Mouse (Mus musculus) C2C12 (cell line): ENCODE data around the gene Taf1b. TPM values are rescaled to one million over a fixed set of nuclear protein-coding genes. Genes with fewer than 3 reads are reported as not detected.

Experiments
- H3K27me3 ChIP-seq: one replicate; pipeline ENCODE4 v1.6.1; 2011; ENCODE audit not compliant: control insufficient read depth, insufficient read depth, insufficient read length
- H3K36me3 ChIP-seq: one replicate; pipeline ENCODE4 v1.6.1; 2011; ENCODE audit not compliant: control insufficient read depth, insufficient read depth
- H3K4me3 ChIP-seq: one replicate; pipeline ENCODE4 v1.5.1; 2011; ENCODE audit warnings: mild to moderate bottlenecking, control low read depth; ENCODE audit not compliant: poor library complexity, insufficient read depth, severe bottlenecking
- H3K79me2 ChIP-seq: one replicate; pipeline ENCODE4 v1.6.1; 2011; ENCODE audit not compliant: control insufficient read depth, insufficient read depth
- H3K79me3 ChIP-seq: one replicate; pipeline ENCODE4 v1.6.1; 2011; ENCODE audit warnings: low read depth, control low read depth
- H3ac ChIP-seq: one replicate; pipeline ENCODE3; 2011; ENCODE audit warnings: low read depth; ENCODE audit not compliant: control insufficient read depth, insufficient read length
- CEBPB ChIP-seq: IDR thresholded peaks from one replicate; pipeline ENCODE4 v1.6.1; 2011; ENCODE audit warnings: low read depth, mild to moderate bottlenecking, control low read depth, moderate library complexity
- CTCF ChIP-seq: IDR thresholded peaks from one replicate; pipeline ENCODE4 v1.5.1; 2011; ENCODE audit not compliant: control insufficient read depth, insufficient read depth, insufficient read length
- FOSL1 ChIP-seq: IDR thresholded peaks from one replicate; pipeline ENCODE4 v1.8.0; 2011; ENCODE audit warnings: mild to moderate bottlenecking, low read length; ENCODE audit not compliant: poor library complexity, insufficient read depth, severe bottlenecking
- MAX ChIP-seq: IDR thresholded peaks from one replicate; pipeline ENCODE4 v1.6.1; 2011; ENCODE audit warnings: mild to moderate bottlenecking, control low read depth
- MYOD1 ChIP-seq: IDR thresholded peaks from one replicate; pipeline ENCODE4 v1.6.1; 2011; ENCODE audit warnings: low read depth; ENCODE audit not compliant: control insufficient read depth, insufficient read length
- MYOG ChIP-seq: IDR thresholded peaks from one replicate; pipeline ENCODE4 v1.6.1; 2011; ENCODE audit not compliant: control insufficient read depth, insufficient read length; ENCODE audit errors: extremely low read depth
- USF1 ChIP-seq: IDR thresholded peaks from one replicate; pipeline ENCODE4 v1.6.1; 2011; ENCODE audit warnings: low read depth, mild to moderate bottlenecking, control low read depth, moderate library complexity
- polyA plus RNA-seq: library from polyadenylated mRNA; unstranded; fragments of >200 nt; fragmentation: generic; extraction: Trizol; gene quantifications from one replicate; pipeline ENCODE4 v1.2.1, GENCODE M21; 2012; ENCODE audit warnings: missing spikeins

Taf1b gene
- polyA plus RNA-seq, 1 experiment, result 8.6 TPM

DNA sequence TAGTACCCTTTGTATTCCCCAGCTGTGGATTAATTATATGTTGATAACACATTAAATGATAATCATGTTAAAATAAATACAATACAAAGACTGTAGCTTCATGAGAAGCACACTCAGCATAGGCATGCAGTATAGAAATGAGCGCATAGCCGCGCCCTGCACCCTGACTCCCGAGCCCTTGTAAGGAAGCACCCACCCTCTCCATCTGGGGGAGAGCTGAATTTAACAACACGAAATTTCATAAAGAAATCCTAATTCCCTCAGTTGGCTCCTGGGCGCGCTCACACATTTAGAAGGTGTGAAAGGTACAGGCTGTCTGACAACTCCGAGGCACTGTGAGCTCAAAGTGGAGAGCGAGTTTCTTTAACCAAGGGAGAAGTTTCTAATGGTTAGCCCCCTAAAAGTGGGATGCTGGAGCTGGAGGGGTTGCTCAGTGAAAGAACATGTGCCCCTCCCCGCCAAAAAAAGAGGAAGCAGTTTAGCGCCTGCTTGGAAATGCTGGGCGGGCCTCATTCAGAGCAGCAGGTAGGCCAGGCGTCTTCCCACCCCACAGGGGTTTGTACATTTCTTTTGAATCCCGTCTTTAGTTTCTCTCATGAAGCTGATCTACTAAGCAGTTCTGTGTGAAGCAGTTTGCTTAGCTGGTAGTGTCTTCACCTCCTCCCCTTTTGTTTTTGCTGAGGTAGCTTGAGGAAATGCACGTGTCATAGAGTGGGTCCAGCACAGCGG, 43.4 kb downstream of the Taf1b start:
- H3ac ChIP-seq, result no peak overlapping the region
- no peaks in the 10 kb centered on the region for H3K27me3 ChIP-seq
- no peak overlapping the region for H3K4me3 ChIP-seq
- TF ChIP-seq CTCF, result no peak
- no peak for TF ChIP-seq MYOG
- no peak for TF ChIP-seq MAX
- no peaks in the 10 kb centered on the region for H3K79me2 ChIP-seq
- H3K36me3 ChIP-seq, result peaks cover 6% of the 10 kb centered on the region
- H3K79me3 ChIP-seq, result no peaks in the 10 kb centered on the region

- no peaks in the 10 kb centered on the region for H3K27me3 ChIP-seq
- H3ac ChIP-seq, result no peak overlapping the region
- peaks cover 6% of the 10 kb centered on the region for H3K36me3 ChIP-seq
- no peak for TF ChIP-seq MAX
- TF ChIP-seq CEBPB, result no peak
- TF ChIP-seq USF1, result no peak
- TF ChIP-seq MYOG, result no peak
- no peak for TF ChIP-seq FOSL1
- TF ChIP-seq MYOD1, result no peak
- no peak for TF ChIP-seq CTCF
- H3K79me3 ChIP-seq, result no peaks in the 10 kb centered on the region
- no peaks in the 10 kb centered on the region for H3K79me2 ChIP-seq
- no peak overlapping the region for H3K4me3 ChIP-seq
These were observed 49.5 kb downstream of the Taf1b start for GRCm38 (mm10) chr12:24547686-24548085.

DNA sequence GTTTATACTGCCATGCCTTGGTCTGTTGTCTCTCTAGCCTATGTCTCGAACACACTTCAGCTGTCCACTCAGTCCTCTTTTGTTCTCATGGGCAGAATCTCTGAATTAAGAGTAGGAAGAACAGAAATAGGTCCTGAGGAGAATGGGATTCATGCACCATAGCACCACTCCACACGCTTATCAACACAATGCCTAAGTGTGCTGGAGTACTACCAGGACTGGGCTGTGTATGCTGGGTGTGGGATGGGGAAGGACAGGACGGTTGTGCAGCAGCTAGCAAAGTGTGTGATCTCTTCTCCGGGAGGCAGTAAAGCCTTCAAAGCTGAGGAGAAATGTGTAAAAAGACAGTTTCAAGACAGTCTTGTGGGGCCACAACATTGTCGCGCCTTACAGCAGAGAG, 50.7 kb downstream of the Taf1b start:
- Histone ChIP-seq H3ac (no peak overlapping the region), H3K79me3 (no peaks in the 10 kb centered on the region), H3K27me3 (no peaks in the 10 kb centered on the region), H3K4me3 (no peak overlapping the region), H3K36me3 (peaks cover 6% of the 10 kb centered on the region), H3K79me2 (no peaks in the 10 kb centered on the region)
- TF ChIP-seq CTCF, result no peak
- no peak for TF ChIP-seq MYOD1
- no peak for TF ChIP-seq MAX
- no peak for TF ChIP-seq MYOG

GRCm38 (mm10) chr12:24552531-24552930, 54.4 kb downstream of the Taf1b start:
- H3K79me2 ChIP-seq, result no peaks in the 10 kb centered on the region
- no peaks in the 10 kb centered on the region for H3K79me3 ChIP-seq
- no peak overlapping the region for H3ac ChIP-seq
- TF ChIP-seq MYOD1 (no peak), MAX (no peak), USF1 (no peak), MYOG (no peak), CEBPB (no peak), CTCF (no peak), FOSL1 (no peak)
- H3K36me3 ChIP-seq, result no peaks in the 10 kb centered on the region
- no peaks in the 10 kb centered on the region for H3K27me3 ChIP-seq
- no peak overlapping the region for H3K4me3 ChIP-seq

DNA sequence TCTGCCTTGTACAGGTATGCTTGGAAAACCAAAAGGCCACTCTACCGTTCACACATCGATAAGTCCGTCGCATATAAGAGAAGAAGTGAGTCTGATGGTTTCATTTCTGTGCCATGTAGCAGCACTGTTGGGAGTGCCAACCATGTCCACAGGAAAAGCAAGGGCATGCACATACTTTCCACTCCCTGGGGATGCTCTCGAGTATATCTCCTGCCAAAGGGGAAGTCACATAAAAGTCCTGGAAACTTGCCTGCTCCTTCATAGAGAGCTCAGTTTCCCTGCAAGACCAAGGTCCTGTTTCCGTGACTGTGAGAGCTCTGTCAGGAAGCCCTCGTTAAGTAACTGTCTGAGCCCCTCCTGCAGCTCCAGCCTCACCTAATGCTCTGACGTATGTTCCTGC, 57.8 kb downstream of the Taf1b start:
- H3ac ChIP-seq, result no peak overlapping the region
- H3K27me3 ChIP-seq, result no peaks in the 10 kb centered on the region
- TF ChIP-seq USF1, result no peak
- no peak for TF ChIP-seq CEBPB
- no peak for TF ChIP-seq MYOD1
- TF ChIP-seq CTCF, result no peak
- no peak for TF ChIP-seq MAX
- TF ChIP-seq MYOG, result no peak
- TF ChIP-seq FOSL1, result no peak
- no peaks in the 10 kb centered on the region for H3K36me3 ChIP-seq
- no peaks in the 10 kb centered on the region for H3K79me3 ChIP-seq
- no peaks in the 10 kb centered on the region for H3K79me2 ChIP-seq
- H3K4me3 ChIP-seq, result no peak overlapping the region

DNA sequence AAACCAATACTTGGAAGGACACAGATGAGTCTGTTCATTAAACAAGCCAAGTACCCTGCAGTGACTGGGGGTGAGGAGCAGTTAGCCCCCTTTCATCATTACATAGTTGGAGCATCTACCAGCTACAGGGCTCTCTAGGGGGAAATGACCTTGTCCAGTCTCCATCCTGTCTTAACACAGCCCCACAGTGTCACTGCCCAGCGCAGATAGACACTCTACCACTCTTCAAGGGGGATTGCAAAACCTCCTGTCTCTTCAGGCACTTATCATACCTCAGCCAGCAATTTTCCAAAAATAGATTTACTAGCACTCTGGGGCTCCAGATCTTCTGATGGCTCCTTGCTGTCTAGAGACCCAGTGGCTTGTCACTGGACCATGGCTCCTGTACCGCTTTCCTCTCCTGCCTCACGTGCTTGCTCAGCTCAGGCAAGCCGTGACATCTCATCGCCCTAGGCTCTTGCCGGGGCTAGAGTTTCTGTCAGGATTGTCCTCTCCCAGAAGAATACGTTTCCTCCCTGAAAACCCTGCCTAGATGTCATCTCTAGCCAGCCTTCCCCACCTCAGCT, 65.3 kb downstream of the Taf1b start:
- Histone ChIP-seq H3K79me3 (no peaks in the 10 kb centered on the region), H3K79me2 (no peaks in the 10 kb centered on the region), H3ac (no peak overlapping the region), H3K36me3 (no peaks in the 10 kb centered on the region), H3K27me3 (no peaks in the 10 kb centered on the region), H3K4me3 (no peak overlapping the region)
- TF ChIP-seq MYOD1 (no peak), CEBPB (no peak)
